Mouse (Mus musculus) heart, embryonic 16.5 days (tissue): ENCODE data around the gene 4930518I15Rik. TPM values are rescaled to one million over a fixed set of nuclear protein-coding genes. Genes with fewer than 3 reads are reported as not detected.
"Not testable (repeated sequence)": the region's sequence is repeated elsewhere in the genome, so short reads cannot be mapped to it uniquely, and the experiment has no call there.

ENCODE experiments used
- ATAC-seq: fragments of 200-750 bp; cut with Nextera tagmentation; replicated peaks from 2 replicates; pipeline ENCODE4 v1.8.0; 2017; ENCODE audit warnings: moderate number of reproducible peaks; ENCODE audit not compliant: insufficient read depth, low FRiP score; ENCODE audit errors: extremely low read depth
- H3K27ac ChIP-seq: fragments of 300-500 bp; sonication (generic); 2 replicates; pipeline ENCODE4 v1.5.1; 2014; ENCODE audit warnings: mild to moderate bottlenecking, low read length, control low read depth, moderate library complexity
- H3K27me3 ChIP-seq: fragments of 300-500 bp; sonication (generic); 2 replicates; pipeline ENCODE4 v1.6.1; 2014; ENCODE audit warnings: low read length, mixed read lengths; ENCODE audit not compliant: control insufficient read depth, insufficient read depth
- H3K36me3 ChIP-seq: fragments of 300-500 bp; sonication (generic); 2 replicates; pipeline ENCODE4 v1.6.1; 2014; ENCODE audit not compliant: control insufficient read depth, insufficient read depth
- H3K4me1 ChIP-seq: fragments of 300-500 bp; sonication (generic); 2 replicates; pipeline ENCODE4 v1.6.1; 2014; ENCODE audit warnings: low read length, mixed read lengths; ENCODE audit not compliant: control insufficient read depth, insufficient read depth
- H3K4me2 ChIP-seq: fragments of 300-500 bp; sonication (generic); 2 replicates; pipeline ENCODE4 v1.6.1; 2014; ENCODE audit warnings: low read depth, mild to moderate bottlenecking, control low read depth, low read length
- H3K4me3 ChIP-seq: fragments of 300-500 bp; sonication (generic); 2 replicates; pipeline ENCODE4 v1.5.1; 2014; ENCODE audit warnings: mild to moderate bottlenecking, control low read depth, low read length
- H3K9ac ChIP-seq: fragments of 300-500 bp; sonication (generic); 2 replicates; pipeline ENCODE4 v1.6.1; 2014; ENCODE audit warnings: low read length, control low read depth
- H3K9me3 ChIP-seq: fragments of 300-500 bp; sonication (generic); replicated peaks from 2 replicates; pipeline ENCODE4 v1.6.1; 2016; ENCODE audit warnings: low read length; ENCODE audit not compliant: control insufficient read depth
- WGBS: fragments of 180-500 bp; shearing (Covaris S2); extraction: QIAGEN DNeasy Blood & Tissue Kit; methylation state at CpG from one replicate; pipeline ENCODE4 v1.1.7; 2014; 5-methylcytosine and 5-hydroxymethylcytosine counted together
- polyA plus RNA-seq: library from polyadenylated mRNA; unstranded; fragments of >200 nt; fragmentation: Nextera tagmentation; extraction: Ambion mirVana; gene quantifications from 2 replicates; pipeline ENCODE4 v1.2.1, GENCODE M21; 2015

4930518I15Rik gene
- polyA plus RNA-seq, 1 experiment from 2014 or later, result 5.9 TPM

GRCm38 (mm10) chr2:156856311-156856710 is 1.4 kb downstream of the 4930518I15Rik start:
- no peaks in the 10 kb centered on the region for H3K9me3 ChIP-seq
- H3K4me1 ChIP-seq, result peaks cover 22% of the 10 kb centered on the region
- H3K27ac ChIP-seq, result no peak overlapping the region
- 86% methylated on average over 1 of the region's 1 CpGs for WGBS
- no peak for ATAC-seq
- no peak overlapping the region for H3K4me2 ChIP-seq
- H3K27me3 ChIP-seq, result no peaks in the 10 kb centered on the region
- no peak overlapping the region for H3K4me3 ChIP-seq
- no peak overlapping the region for H3K9ac ChIP-seq
- H3K36me3 ChIP-seq, result peaks cover 14% of the 10 kb centered on the region

- H3K27ac ChIP-seq, H3K9me3 ChIP-seq, H3K4me3 ChIP-seq, H3K4me2 ChIP-seq, H3K27me3 ChIP-seq, H3K9ac ChIP-seq, ATAC-seq: not testable (repeated sequence)
- WGBS, result 50% methylated on average over 13 of the region's 13 CpGs
- Histone ChIP-seq H3K4me1 (peaks cover 22% of the 10 kb centered on the region), H3K36me3 (peaks cover 29% of the 10 kb centered on the region)
Observed at GRCm38 (mm10) chr2:156853999-156854771, 3.6 kb downstream of the 4930518I15Rik start.

GRCm38 (mm10) chr2:156853584-156853983 is 4.2 kb downstream of the 4930518I15Rik start:
- H3K4me1 ChIP-seq, result peaks cover 22% of the 10 kb centered on the region
- not testable (repeated sequence) for H3K4me2 ChIP-seq, ATAC-seq, H3K27me3 ChIP-seq, H3K4me3 ChIP-seq, H3K9me3 ChIP-seq, H3K27ac ChIP-seq, H3K9ac ChIP-seq
- peaks cover 29% of the 10 kb centered on the region for H3K36me3 ChIP-seq
- 77% methylated on average over 8 of the region's 13 CpGs for WGBS

- 78% methylated on average over 5 of the region's 5 CpGs for WGBS
Observed at GRCm38 (mm10) chr2:156850505-156850904, 7.2 kb downstream of the 4930518I15Rik start.

GRCm38 (mm10) chr2:156848526-156849182 is 9.1 kb downstream of the 4930518I15Rik start:
- no peak overlapping the region for H3K4me2 ChIP-seq
- H3K27ac ChIP-seq, result no peak overlapping the region
- H3K27me3 ChIP-seq, result no peaks in the 10 kb centered on the region
- no peak overlapping the region for H3K9ac ChIP-seq
- 85% methylated on average over 6 of the region's 6 CpGs for WGBS
- H3K4me1 ChIP-seq, result peaks cover 20% of the 10 kb centered on the region
- no peak overlapping the region for H3K4me3 ChIP-seq
- ATAC-seq, result no peak
- H3K36me3 ChIP-seq, result peaks cover 32% of the 10 kb centered on the region
- H3K9me3 ChIP-seq, result no peaks in the 10 kb centered on the region

More at GRCm38 (mm10) chr2:156850505-156850904, 7.2 kb downstream of the 4930518I15Rik start:
- peaks cover 30% of the 10 kb centered on the region for H3K36me3 ChIP-seq
- H3K9ac ChIP-seq, result no peak overlapping the region
- H3K9me3 ChIP-seq, result no peaks in the 10 kb centered on the region
- no peak overlapping the region for H3K4me3 ChIP-seq
- H3K4me1 ChIP-seq, result peaks cover 4% of the 10 kb centered on the region
- no peak for ATAC-seq
- H3K27me3 ChIP-seq, result no peaks in the 10 kb centered on the region
- H3K27ac ChIP-seq, result no peak overlapping the region
- H3K4me2 ChIP-seq, result no peak overlapping the region

GRCm38 (mm10) chr2:156847653-156848052 is 10.1 kb downstream of the 4930518I15Rik start:
- no peaks in the 10 kb centered on the region for H3K27me3 ChIP-seq
- H3K27ac ChIP-seq, result no peak overlapping the region
- H3K36me3 ChIP-seq, result peaks cover 32% of the 10 kb centered on the region
- no peak overlapping the region for H3K9ac ChIP-seq
- no peaks in the 10 kb centered on the region for H3K9me3 ChIP-seq
- ATAC-seq, result no peak
- no peak overlapping the region for H3K4me3 ChIP-seq
- peaks cover 29% of the 10 kb centered on the region for H3K4me1 ChIP-seq
- H3K4me2 ChIP-seq, result no peak overlapping the region
- 85% methylated on average over 6 of the region's 6 CpGs for WGBS

- 58% methylated on average over 10 of the region's 10 CpGs for WGBS
- H3K36me3 ChIP-seq, result peaks cover 12% of the 10 kb centered on the region
- H3K27ac ChIP-seq, result no peak overlapping the region; the same call in 1 of the 2 replicates
- H3K9ac ChIP-seq, result no peak overlapping the region; the same call in 1 of the 2 replicates
- H3K4me3 ChIP-seq, result no peak overlapping the region
- H3K27me3 ChIP-seq, result no peaks in the 10 kb centered on the region
- no peak overlapping the region for H3K4me2 ChIP-seq
- peaks cover 39% of the 10 kb centered on the region for H3K4me1 ChIP-seq
- no peaks in the 10 kb centered on the region for H3K9me3 ChIP-seq
- no peak for ATAC-seq
Observed at GRCm38 (mm10) chr2:156844715-156845114, 13.0 kb downstream of the 4930518I15Rik start.

GRCm38 (mm10) chr2:156843331-156843730 is 14.4 kb downstream of the 4930518I15Rik start:
- no peak overlapping the region for H3K4me3 ChIP-seq
- WGBS, result 76% methylated on average over 10 of the region's 10 CpGs
- ATAC-seq, result no peak

GRCm38 (mm10) chr2:156842711-156843110 is 15.0 kb downstream of the 4930518I15Rik start:
- H3K36me3 ChIP-seq, result peaks cover 7% of the 10 kb centered on the region
- no peaks in the 10 kb centered on the region for H3K9me3 ChIP-seq
- H3K9ac ChIP-seq, result peak overlapping the region; percentile 96
- no peaks in the 10 kb centered on the region for H3K27me3 ChIP-seq
- H3K27ac ChIP-seq, result no peak overlapping the region; the same call in 1 of the 2 replicates
- peaks cover 47% of the 10 kb centered on the region for H3K4me1 ChIP-seq
- no peak for ATAC-seq
- peak overlapping the region; percentile 91 for H3K4me2 ChIP-seq
- 24% methylated on average over 11 of the region's 11 CpGs for WGBS
- H3K4me3 ChIP-seq, result no peak overlapping the region

More at GRCm38 (mm10) chr2:156843331-156843730, 14.4 kb downstream of the 4930518I15Rik start:
- Histone ChIP-seq H3K36me3 (peaks cover 10% of the 10 kb centered on the region), H3K4me2 (no peak overlapping the region), H3K4me1 (peaks cover 46% of the 10 kb centered on the region), H3K27ac (no peak overlapping the region), H3K27me3 (no peaks in the 10 kb centered on the region), H3K9ac (no peak overlapping the region), H3K9me3 (no peaks in the 10 kb centered on the region)
